Mouse (Mus musculus) fibroblast of lung, adult 2 months (primary cell): ENCODE measurements around the gene Lce3c.

ENCODE experiments used
- DNase-seq: peaks from one replicate; pipeline ENCODE4 v3.0.0-alpha.2; 2011; ENCODE audit warnings: low read depth

The Lce3c gene

DNA sequence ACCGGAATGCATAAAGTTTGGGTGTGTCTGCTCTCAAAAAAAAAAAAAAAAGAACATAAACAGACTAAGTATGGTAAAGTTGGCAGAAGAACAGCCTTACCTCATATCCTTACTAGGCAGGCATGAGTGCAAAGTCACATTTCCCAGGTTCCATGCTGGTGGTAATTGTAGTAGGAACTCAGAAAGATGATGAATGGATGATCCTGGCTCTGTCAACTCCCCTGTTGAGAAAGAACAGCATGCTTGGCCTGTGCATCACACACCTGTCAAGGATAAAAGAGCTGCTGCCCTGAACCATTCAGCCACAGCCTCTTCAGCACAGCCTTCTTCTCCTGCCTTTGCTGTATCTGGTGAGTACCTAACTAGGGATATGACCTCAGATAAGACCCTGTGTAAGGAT is at the start of gene Lce3c:
TSS of gene Lce3c (plus strand) at position 301 of the 400 bp plus-strand sequence.
- DNase-seq = no peak

DNA sequence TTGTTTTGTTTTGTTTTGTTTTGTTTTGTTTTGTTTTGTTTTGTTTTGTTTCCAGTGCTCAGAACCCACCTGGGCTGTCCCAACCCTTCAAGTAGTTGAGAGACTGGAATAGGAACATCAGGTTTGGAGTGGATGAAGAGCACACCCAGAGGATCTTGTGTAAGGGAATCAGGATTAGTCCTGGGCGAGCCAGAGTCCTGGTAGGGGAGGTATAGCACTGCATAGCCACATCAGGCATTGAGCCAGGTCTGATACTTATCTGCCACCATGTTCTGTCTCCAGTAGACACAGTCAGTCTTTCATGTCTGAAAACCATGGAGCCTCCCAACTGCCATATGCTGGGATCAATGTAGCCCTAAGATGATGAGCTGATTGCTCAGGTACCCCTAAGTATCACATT is 49.8 kb upstream of the Lce3c start:
- DNase-seq = no peak

DNA sequence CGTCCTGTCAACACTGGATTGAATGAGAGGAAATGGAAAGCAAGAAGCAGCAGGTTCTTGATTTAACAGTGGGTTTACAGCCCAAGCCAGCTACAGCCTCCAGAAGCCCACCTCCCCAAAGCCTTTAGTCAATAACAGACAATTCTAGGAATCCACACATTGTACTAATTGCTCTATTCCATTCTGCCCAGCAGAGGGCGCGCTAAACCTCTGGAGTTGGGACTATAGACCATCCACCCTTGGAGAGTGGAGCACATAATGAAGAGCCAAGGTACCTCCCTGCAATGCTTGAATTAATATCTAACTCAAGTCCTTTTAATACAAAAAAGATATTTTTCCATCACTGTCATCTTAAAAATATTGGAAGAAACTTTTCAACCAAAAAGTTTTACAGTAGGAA is 41.3 kb upstream of the Lce3c start:
- no peak for DNase-seq

DNA sequence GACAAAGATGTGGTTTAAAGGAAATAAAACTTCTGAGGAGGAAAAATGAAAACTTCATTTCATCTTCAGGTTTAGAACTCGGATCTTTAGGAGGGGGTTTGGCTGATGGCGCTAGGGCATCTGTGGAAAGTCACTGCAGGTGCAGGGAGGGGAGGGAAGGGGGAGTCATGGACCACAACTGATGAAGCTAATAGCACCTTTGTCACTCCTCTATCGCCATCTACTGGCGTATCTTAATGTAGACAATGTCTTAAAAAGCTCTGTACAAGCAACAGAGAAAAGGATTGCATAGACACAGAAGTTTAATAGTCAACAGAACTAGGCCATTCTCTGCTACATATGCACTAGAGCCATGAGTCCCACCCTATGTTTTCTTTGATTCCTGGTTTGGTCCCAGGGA is 40.6 kb upstream of the Lce3c start:
- DNase-seq = no peak

DNA sequence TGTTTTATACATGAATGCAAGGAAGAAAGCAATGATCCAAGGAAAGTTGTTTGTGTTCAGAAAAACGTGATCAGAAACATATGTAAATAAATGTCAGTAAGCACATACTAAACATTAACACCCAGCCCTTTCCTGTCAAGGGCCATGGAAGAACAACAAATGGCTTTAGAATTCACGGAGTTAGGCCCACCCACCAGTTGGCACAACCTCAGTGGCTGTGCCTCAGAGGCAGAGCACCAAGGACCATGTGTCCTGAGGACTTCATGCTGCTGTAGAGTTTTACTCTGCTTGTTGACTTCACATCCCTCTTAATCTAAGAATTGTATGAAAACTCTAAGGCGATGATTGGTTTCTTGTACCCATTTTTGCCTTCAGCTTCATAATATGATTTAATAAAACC is 39.1 kb upstream of the Lce3c start:
- DNase-seq = no peak

DNA sequence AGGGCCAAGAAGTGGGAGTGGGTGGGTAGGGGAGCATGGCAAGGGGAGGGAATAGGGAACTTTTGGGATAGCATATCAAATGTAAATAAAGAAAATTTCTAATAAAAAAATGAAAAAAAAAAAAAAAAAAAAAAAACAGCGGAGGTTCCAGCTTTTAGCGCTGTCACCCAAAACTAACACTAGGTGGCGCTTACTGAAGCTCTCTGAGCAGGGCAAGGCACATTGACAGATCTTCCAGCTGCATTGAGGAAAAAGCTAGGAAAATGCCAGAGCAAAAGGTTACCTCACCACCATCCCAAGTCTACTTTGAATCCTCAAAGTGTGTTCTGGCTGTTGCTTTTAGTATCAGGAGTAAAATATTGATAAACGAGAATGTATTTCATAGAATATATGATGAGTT is 36.7 kb upstream of the Lce3c start:
- DNase-seq = peak; percentile 3

DNA sequence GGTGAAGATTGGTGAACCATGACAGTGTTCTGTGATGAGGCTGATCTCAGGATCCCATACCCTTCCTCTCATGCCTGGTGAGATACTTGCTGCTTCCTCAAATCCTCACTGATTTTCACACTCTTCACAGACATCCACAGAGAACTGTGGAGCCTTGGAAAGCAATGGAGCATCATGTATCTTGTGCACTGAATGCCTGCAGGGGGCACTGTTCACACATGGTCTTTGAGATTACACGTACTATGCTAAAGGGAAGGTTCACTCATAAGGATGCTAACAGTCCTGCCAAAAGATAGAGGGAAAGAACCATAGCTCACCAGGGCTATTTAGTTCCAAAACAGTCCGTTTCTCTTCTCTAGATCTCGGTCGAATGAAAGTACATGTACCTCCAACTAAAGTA is 23.9 kb upstream of the Lce3c start:
- peak; percentile 10 for DNase-seq

DNA sequence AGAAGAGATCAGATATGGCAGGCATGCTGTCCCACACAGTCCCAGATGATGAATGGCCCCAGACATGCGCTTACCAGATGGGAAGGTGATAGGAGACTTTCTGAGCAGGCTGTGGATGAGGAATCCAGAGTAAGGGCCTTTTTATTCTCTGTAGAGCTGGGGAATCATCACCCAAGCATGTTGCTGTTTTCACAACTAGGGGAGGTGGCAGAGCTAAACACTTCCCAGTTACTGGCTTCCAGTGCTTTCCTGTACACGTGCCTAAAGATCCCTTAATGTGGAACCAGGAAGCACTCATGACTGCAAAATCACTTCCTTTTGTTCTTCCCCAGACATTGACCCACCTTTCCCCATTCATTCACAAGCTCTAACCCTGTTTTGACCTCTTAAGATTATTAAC is 18.2 kb upstream of the Lce3c start, which contains the start of gene Lce3a:
TSS of gene Lce3a (minus strand) at position 101 of the 400 bp plus-strand sequence.
- no peak for DNase-seq

DNA sequence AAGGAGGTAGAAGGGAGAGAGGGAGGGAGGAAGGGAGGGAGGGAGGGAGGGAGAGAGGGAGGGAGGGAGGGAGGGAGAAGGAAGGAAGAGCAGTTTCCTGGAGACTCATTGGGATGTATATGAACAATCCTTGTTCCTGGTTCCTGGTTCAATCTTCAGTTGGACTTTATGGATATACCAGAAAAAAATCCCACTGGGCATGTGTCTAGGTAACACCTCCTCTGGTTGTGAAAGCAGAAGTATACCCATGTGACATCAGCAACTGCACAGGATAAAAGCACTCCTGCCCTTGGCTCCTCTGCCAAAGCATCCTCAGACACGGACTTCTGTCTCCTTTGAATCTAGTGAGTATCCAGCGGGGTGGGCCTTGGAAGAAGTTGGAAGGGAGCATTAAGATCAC is 11.6 kb upstream of the Lce3c start, which contains the start of gene Lce3b:
TSS of gene Lce3b (plus strand) at position 301 of the 400 bp plus-strand sequence.
- no peak for DNase-seq

DNA sequence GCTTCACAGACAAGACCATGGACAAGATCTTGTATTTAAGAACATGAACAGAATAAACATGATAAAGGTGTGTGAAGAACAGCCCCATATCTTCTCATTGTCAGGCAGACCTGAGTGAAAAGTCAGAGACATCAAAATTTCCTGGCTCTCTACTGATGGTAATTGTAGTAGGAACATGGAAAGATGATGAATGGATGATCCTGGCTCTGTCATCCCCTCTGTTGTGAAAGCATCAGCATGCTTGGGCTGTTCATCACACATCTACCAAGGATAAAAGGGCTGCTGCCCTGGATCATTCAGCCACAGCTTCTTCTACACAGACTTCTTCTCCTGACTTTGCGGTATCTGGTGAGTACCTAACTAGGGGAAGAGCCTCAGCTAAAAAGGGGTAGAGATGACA is 12.8 kb downstream of the Lce3c start, which contains the start of gene Lce3d:
TSS of gene Lce3d (plus strand) at position 301 of the 400 bp plus-strand sequence.
- DNase-seq = no peak

DNA sequence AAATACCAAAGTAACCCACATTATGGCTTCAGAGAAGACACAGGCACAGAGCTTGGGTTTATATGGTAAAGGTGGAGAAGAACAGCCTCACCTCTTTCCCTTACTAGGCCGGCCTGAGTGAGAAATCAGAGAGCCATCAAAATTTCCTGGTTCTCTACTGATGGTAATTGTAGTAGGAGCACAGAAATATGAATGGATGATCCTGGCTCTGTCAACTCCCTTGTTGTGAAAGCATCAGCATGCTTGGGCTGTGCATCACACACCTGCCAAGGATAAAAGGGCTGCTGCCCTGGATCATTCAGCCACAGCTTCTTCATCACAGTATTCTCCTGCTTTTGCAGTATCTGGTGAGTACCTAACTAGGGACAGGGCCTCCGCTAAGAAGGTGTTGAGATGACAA is 22.5 kb downstream of the Lce3c start, which contains the start of gene Lce3e:
TSS of gene Lce3e (plus strand) at position 301 of the 400 bp plus-strand sequence.
- DNase-seq = no peak

DNA sequence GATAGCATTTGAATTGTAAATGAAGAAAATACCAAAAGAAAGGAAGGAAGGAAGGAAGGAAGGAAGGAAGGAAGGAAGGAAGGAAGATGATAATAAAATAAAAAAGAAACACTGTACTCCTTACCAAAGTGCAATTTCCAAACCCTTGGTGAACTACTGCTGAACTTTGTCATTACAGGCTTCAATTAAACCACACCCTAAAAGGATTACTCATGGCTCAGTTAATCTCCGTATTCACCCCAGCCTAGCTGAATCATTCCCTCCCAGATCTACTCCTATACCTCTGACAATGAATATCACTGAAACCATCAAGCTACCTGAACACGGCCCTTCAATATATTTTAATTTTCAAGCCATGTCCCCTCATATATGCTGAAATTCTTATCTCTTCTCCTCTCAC is 34.2 kb downstream of the Lce3c start:
- DNase-seq = no peak

DNA sequence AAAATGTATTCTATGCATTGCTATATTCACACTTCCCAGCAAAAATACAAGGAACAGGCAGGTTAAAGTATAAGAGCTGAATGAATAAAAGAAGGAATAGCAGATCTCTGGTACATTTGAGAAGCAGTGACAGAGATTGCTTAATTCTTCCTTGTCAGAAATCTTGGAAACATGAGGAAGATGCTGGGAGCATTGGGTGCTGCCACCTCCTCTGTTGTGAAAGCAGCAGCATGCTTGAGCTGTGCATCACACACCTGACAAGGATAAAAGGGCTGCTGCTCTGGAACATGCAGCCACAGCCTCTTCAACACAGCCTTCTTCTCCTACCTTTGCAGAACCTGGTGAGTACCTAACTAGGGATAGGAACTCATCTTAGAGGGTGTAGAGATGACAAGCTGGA is 47.6 kb downstream of the Lce3c start, which contains the start of gene Lce3f:
TSS of gene Lce3f (plus strand) at position 301 of the 400 bp plus-strand sequence.
- DNase-seq = no peak
